Mouse (Mus musculus): ENCODE results near the gene Cops7b.

Gene Cops7b

DNA sequence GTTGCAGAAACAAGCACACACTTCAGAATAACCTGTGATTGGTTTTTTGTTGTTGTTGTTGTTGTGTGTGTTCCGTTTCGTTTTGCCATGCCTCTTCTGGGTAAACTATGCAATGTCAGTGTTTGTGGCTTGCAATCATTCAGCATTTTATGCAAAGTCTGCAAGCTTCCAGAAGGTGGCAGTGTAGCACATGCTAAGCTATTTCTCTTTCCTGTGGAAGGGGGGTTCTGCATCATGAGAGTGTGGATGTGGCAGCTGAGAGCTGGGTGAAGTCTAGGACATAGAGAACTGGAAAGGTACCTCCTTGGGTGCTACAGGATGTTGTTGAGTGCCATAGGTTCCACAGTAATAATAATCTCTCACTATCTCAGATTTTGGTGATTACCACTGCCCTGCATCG lies 15.8 kb downstream of the Cops7b start:
- DNase-seq: peak; percentile 46 to 63

DNA sequence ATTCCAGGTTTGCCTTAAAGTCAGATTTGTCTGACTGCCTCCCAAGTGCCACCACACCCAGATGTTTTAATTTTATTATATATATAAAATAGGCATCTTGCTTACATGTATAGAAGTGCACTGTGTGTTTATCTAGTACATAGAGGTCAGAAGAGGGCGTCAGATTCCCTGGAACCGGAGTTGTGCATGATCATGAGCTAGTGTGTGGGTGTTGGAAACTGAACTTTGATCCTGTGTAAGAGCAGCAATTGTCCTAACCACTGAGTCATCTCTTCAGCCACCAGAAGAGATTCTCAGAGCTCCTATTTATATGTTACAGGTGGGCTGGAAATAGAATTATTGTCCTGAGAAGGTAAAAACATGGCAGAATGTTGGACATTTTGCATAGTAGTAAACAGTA lies 17.4 kb downstream of the Cops7b start:
- no peak for DNase-seq

DNA sequence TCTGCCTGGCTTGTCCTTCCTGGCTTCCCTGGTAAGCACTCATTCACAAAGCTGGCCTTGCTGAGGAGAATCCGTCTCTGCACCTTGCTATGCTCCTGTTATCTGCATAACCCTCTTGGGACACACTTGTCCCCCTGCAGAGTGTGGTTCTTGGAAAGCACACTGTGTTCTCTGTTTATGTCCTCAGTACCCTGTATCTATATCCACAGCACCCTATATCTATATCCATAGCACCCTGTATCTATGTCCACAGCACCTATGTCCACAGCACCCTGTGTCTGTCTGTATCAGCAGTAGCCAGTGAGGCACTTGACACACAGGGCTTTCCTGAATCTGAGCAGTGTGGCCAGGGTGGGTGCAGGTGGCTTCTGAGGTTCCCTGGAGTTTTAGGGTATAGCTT lies 28.2 kb downstream of the Cops7b start:
- DNase-seq: no peak

DNA sequence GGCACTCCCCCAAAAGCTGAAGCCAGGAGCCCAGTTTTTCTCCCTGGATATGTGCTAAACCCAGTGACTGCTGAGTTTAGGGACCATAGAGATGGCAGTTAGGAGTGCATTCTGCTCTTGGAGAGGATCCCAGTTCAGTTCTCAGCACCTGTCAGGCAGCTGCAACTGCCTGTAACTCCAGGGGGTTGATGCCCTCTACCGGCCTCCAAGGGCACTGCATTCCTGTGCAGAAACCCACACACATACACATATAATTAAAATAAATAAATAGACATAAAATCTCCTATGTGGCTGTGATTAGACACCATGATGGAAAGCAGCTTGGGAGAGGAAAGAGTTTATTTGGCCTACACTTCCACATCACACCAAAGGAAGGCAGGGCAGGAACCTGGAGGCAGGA lies 29.4 kb downstream of the Cops7b start:
- DNase-seq: no peak

DNA sequence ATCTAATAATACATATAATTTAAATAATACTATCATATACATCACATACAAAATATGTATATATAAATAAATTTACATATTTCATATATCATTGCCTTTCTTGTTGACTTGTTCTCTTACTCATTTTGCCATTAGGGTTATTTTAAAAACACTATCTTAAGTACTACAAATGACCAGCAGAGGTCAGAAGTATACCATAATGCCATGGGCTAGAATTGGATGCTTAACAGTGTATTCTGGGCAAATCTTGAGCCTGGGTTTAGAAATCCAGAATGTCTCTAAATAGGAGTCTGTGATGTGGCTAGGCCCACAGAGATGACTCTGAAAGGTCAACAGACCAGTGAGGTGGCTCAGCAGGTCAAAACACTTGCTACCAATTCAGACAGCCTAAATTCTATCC lies 31.6 kb downstream of the Cops7b start:
- peak; percentile 12 to 71 for DNase-seq

DNA sequence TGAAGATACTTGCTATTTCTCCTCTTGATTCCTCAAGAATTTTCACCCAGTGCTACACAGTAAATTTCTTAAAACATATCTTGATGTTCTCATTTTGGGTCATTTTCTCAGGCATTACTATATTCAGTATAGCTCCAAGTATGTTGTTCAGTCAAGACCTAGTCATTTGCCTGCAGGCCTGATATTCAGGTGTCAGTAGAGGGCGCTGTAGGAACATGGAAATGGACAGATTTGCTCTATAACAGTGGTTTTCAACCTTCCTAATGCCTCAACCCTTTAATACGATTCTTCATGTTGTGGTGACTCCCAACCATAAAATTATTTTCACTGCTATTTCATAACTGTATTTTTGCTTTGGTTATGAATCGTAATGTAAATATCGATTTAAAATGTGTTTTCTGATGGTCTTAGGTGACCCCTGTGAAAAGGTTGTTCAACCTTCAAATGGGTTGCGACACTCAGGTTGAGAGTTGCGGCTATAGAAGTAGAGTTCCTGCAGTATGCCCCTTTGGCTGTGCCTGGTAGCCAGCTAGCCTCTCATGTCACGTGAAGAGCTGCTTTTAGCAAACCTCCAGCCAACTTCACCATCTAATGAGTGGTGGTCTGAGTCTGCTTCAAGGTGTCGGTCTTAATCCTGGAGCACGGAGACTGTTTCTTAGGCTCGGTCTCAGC lies 35.9 kb downstream of the Cops7b start:
- peak; percentile 83 to 89 for DNase-seq

DNA sequence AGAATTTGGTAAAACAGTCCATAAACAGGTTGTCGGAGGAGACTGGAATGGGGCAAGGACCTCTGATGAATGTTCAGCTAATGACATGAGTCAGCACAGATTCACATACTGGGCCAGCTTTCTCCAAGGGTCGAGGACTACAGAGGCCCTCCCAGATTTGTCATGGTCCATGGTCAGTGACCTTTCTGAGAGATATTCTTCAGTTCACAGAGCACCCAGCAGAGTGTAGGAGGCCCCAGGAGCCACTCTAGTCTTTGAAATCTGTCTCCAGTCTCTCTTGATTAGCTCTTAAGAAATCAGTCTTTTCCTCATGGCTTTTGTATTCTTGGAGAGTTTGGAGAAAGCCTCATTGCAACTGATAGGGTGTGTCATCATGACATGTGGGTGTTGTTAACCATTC lies 39.6 kb downstream of the Cops7b start:
- DNase-seq: no peak

DNA sequence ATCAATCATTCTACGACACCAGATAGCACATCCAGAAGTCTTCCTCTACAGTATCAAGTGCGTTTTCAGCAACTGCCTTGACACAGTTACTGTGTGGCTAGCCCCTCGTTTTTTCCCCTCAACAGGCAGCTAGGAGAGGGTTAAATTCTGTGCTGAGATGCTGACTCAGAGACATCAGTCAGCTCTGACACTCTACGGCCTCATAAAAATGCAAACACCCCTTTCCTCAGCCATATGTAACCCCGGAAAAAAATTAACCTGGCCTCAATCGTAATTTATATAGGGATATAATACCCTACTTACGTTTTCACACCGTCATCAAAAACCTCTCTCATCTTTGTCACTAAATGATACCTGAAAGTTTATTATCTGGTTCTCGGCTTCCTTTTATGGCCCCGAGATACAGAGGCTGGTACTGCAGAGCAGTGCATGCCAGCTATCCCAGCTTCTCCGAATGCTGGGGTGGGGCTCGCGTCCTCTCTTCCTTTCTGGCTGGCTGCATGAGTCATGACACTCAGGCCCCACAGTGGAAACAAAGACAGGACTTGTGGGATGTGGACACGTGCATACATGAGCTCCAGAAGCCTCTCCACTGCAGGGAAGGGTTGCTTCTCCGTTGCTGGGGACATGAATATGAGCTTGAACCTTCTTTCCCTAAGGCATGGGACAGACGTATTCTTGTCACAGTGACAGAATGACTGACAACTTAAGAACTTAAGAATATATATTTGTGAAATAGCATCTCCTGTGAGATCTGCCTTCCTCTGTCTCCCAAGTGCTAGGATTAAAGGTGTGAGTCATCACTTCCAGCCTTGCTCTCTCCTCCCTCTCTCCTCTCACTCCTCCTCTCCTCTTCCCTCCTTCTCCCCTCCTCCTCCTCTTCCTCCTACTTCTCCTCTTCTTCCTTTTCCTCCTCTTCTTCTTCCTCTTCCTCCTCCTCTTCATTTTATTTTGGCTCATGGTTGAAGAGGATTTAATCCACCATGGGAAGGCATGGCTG lies 40.6 kb downstream of the Cops7b start:
- no peak for DNase-seq

DNA sequence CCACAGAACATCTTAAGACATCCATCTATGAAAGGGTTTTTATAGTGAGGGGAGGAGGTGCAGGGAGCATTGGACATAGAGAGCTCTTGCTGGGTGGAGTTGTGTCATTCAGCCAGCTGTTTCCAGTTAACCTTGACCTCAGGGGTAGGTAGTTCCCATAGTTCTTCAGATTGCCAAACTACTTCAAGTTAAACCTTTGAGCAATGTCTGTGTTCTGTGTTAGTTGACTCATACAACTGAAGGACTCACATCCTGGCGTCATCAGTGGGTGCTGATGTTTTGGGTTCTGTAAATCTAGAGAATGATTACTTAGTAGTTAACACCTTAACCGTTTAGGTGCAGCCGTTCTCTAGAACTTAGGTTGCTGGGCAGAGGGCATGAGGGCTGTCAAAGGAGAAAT lies 45.6 kb downstream of the Cops7b start:
- no peak for DNase-seq

DNA sequence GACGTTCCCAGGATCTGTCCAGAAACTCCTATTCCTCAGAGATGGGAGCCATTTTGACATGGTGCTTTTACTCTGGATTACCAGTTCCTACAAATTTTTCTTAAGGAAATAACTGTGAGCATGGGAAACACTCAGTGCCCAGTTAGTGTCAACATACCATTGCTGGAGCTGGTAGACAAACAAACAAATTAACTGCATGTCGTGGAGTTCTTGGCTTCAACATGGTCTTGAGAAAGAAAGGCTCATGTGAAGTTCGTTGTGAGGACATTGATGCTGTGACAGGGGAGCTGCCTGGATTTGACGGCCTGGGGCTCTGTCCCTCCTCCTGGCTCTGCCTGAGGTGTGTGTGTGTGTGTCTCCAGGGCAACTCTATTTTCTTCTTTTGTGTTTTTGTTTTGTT lies 47.2 kb downstream of the Cops7b start:
- no peak for DNase-seq

DNA sequence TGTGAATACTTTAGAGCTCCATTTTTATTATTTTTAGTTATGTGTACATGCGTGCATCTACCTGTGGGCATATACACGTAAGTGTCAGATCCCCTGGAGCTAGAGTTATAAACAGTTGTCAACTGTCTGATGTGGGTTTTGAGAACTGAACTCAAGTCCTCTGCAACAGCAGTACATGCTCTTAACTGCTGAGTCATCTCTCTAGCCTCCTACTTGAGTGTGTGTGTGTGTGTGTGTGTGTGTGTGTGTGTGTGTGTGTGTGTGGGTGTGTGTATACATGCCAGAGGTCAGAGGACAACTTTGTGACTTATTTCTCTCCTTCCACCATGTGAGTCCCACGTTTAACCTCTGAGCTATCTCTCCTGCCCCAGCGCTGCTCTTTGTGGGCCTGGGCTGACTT lies 47.8 kb downstream of the Cops7b start:
- no peak for DNase-seq

DNA sequence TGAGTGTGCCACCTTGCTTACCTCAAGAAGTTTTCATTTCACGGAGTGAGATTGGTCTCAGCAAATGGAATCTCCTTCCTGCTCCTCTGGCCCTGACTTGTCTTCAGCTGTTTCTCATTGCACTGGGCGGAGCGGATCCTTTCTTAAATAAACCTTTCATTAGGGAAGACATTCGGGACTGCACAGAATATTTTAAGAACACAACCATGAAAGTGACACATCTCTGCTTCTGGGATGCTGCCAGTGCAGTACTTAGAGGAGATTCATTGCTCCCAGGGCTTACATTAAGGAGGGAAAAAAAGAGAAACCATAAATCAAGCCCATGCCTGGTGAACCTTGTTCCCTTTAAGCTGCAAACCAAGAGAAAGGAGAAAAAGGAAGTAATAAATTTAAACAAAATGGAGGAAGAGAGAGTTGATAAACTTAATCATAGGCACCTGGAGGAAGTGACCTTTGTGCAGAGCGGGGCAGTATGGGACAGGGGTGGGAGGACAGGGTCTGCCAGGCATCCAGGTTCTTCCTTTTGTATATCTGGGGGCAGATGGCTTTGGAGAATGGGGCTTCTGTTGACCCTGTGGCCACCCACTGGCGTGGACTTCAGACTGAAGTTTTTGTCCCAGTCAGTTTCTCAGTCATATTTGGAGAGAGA lies 50.2 kb downstream of the Cops7b start:
- no peak for DNase-seq

DNA sequence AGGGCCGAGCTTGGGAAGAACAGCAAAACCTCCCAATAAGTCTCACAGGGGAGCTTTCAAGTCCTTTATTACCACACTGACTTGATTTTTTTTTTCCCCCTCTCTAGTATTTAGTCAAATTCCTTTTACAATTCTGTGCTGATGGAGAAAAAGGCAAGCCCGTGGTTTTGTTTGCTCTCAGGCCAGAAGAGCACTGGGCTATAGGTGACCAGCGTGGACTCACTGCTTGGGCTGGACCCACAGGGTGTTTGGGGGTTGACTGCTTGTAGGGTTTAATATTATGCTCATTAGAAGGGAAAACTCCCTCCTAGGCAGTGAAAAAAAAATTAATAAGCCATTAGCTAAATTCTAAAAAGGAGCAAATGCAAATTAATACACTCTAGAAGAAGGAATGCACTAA lies 50.7 kb downstream of the Cops7b start:
- no peak for DNase-seq

DNA sequence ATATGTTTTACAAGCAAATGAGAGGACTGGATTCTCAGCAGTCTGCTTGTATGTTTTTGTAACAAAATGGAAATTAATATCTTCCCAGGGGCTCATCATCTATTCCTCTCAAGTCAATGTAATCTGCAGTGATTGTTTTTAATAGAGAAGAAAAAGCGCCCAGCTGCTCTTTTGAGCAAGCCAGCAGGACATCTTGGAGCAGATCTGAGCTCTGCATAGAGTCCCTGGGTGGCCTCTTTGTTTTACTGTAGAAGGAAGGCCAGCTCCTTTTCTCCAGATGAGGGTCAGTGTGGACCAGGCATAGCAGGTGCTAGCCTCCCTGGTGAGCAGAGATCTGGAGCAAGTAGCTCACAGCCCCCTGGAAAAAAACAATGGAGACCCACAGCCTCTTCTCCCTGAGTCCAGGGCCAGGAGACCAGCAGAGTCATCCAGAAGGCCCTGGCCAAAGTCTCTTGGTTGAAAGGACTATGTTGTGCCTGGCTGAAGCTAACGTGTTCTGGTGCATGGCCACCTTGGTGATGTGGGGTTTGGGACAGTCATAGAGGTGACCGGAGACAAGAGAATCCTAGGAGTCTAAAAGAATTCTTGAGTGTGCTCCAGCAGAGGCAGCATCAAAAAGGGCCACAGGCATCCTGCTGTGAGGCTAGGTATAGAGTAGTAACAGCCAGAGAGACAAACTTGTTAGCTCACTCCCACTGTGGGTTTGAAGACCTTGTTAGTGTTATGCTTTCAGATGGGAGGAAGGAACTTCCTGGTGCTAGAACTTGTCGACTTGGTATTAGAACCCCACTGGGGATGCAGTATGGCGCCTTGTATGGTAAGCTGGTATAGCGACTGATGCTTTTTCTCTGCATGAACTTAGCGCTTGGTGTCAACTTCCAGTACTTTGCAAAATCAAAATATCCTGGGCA lies 51.4 kb downstream of the Cops7b start:
- DNase-seq: peak in 1 of 2 experiments; percentile 25

DNA sequence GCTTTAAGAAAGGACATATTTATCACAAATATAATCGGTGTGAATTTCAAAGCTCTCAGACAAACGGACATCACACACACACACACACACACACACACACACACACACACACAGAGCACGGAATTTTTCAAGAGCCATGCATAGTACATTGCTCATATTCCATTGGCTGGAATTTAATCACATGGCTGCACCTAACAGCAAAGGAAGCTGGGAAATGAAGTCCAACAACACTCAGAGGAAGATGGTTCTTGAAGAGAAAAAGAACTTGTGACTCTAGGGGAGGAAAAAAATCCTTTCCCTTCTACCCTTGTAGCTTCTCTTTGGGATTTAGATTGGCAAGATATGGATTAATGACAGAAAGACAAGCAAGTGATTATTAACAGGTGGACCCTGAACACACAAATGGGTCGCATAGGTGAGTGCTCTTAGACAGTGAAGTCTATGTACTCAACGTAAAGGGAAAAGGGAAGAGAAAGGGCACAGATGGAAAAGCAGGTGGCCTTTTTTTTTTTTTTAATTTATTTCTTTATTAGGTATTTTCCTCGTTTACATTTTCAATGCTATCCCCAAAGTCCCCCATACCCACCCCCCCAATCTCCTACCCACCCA lies 52.2 kb downstream of the Cops7b start:
- DNase-seq: peak; percentile 43 to 57

DNA sequence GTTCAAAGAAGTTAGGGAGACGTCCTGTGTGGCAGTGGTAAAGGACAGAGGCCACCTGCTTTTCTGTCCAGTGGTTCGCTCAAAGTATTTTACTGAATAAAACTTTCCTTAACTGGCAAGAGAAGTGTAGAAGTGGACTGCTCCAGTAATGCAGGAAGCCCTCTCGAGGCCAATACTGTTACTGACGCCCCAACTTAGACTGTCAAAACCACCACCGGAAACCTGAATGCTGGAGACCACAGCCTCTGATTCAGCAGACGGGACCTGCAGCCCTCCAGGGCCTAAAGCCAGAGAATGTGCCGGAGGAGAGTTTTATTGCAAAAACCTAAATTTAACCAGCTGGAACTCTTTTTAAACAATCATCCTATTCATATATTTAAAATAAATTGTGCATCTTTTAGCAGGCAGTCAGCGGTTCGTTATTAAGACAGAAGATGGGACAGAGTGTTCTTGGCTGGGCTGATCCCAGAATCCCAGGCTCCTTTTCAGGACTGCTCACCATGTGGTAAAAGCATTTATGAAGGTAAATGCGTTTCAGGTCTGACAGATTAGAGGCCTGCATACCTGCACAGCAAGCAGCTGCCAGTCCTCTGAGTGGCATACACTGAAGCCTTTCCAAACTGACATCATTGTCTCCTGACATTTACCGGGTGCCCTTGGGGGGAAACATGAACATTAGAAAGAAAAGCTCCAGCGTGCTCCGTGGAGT lies 60.6 kb downstream of the Cops7b start:
- DNase-seq: no peak

DNA sequence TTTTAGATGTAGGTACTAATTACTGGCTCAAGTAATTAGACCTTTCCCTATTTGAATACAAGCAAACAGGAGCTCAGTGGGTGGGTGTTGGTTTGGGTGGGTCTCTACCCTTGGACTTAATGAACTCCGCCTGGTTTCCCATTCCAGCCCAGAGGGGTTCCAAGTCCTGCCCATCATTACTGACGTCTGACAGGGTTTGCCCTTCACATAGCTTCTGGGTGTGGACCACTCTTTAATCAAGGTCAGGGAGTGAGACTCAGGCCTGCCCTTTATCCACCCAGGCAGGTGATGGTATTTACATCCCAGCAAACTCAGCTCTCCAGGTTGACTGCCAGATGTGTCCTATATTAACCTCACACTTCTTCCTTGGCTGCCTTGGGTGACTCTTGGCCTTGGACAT lies 64.8 kb downstream of the Cops7b start:
- no peak for DNase-seq

DNA sequence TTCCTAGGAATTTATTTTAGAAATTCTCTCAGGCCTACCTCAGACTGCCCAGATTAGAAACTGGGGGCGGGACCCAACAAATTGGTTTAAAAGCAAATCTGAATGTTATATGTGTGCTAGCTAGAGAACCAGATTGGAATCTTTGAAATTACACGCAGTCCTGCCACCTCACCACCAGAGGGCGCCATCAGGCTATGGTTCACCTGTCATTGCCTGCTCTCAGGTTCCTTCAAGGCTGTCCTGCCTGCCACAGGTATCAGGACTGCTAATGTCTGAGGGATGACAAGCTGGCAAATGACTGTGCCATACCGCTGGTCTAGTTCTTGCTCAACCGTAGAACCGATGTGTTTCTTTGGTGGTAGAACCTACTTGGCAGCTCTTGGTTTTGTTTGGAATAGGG lies 67.6 kb downstream of the Cops7b start:
- DNase-seq: peak; percentile 86 to 90

DNA sequence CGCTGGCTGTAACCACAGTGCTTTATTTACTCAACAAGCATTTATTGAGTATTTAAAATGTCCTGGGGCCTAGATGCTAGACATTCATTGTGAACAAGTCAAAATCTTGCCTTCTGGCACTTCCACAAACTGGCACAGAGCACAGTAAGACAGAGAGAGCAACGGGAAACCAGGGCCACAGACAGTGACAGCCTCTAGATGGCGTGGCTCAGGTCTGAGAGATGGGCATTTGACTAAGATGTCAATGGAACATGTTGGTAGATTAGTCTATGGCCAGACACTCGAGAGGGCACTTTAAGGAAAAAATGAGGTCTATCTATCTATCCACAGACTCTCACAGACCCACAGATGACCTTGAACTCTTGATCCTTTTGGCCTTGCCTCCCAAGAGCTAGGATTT lies 70.0 kb downstream of the Cops7b start:
- peak; percentile 41 to 47 for DNase-seq

DNA sequence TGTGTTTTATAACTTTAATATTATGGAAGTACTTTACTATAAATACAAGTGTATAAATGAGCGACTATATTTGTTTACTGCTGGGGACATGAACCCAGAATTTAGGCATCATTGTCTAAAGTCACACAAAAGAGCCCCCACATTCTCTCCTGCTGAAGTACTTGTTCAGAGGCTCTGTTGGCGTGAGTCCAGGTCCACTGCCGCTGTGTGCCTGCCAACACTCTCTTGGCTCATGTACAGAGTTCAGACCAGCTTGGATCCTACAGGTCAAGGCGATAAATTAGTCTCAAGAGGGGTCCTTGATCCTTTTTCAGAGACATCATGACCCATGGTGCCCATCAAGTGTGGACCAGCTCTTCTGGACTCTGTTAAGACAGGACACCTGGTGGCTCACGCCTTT lies 74.4 kb downstream of the Cops7b start:
- peak; percentile 68 to 71 for DNase-seq
